Mouse (Mus musculus) hindbrain, postnatal 0 days (tissue): Measurements from ENCODE around the gene Nus1. TPM values are rescaled to one million over a fixed set of nuclear protein-coding genes. Genes with fewer than 3 reads are reported as not detected.

ENCODE experiments used
- ATAC-seq: fragments of 200-750 bp; cut with Nextera tagmentation; 2 replicates; pipeline ENCODE4 v1.8.0; 2017; ENCODE audit warnings: mild to moderate bottlenecking, moderate TSS enrichment, moderate library complexity
- DNase-seq: peaks from one replicate; pipeline ENCODE4 v3.0.0-alpha.2; 2015; ENCODE audit warnings: low spot score
- H3K27ac ChIP-seq: fragments of 300-500 bp; sonication (generic); 2 replicates; pipeline ENCODE4 v1.5.1; 2014; ENCODE audit warnings: mild to moderate bottlenecking
- H3K27me3 ChIP-seq: fragments of 300-500 bp; sonication (generic); 2 replicates; pipeline ENCODE4 v1.6.1; 2014; ENCODE audit warnings: low read length, mixed read lengths; ENCODE audit not compliant: insufficient read depth
- H3K36me3 ChIP-seq: fragments of 300-500 bp; sonication (generic); 2 replicates; pipeline ENCODE4 v1.6.1; 2014; ENCODE audit warnings: low read length, mixed read lengths; ENCODE audit not compliant: insufficient read depth
- H3K4me1 ChIP-seq: fragments of 300-500 bp; sonication (generic); 2 replicates; pipeline ENCODE4 v1.6.1; 2014; ENCODE audit warnings: antibody characterized with exemption, low read length, mixed read lengths; ENCODE audit not compliant: insufficient read depth
- H3K4me2 ChIP-seq: fragments of 300-500 bp; sonication (generic); 2 replicates; pipeline ENCODE4 v1.6.1; 2014; ENCODE audit warnings: low read depth, mild to moderate bottlenecking, low read length, moderate library complexity, mixed read lengths
- H3K4me3 ChIP-seq: fragments of 300-500 bp; sonication (generic); 2 replicates; pipeline ENCODE4 v1.5.1; 2014; ENCODE audit warnings: low read length
- H3K9ac ChIP-seq: fragments of 300-500 bp; sonication (generic); replicated peaks from 2 replicates; pipeline ENCODE4 v1.6.1; 2014; ENCODE audit warnings: mild to moderate bottlenecking, low read length, moderate library complexity, mixed read lengths
- H3K9me3 ChIP-seq: fragments of 300-500 bp; sonication (generic); 2 replicates; pipeline ENCODE4 v1.6.1; 2016; ENCODE audit warnings: low read length, mixed read lengths
- CTCF ChIP-seq: IDR thresholded peaks from 2 replicates; pipeline ENCODE4 v1.5.1; 2016; ENCODE audit warnings: antibody characterized with exemption, control low read depth, low read depth
- WGBS: fragments of 180-500 bp; shearing (Covaris S2); extraction: QIAGEN DNeasy Blood & Tissue Kit; methylation state at CpG from one replicate; pipeline ENCODE4 v1.1.7; 2014; 5-methylcytosine and 5-hydroxymethylcytosine counted together
- polyA plus RNA-seq: library from polyadenylated mRNA; unstranded; fragments of >200 nt; fragmentation: Nextera tagmentation; extraction: Ambion mirVana; gene quantifications from 2 replicates; pipeline ENCODE4 v1.2.1, GENCODE M21; 2015
- total RNA-seq: library from RNA; depleted of rRNA; stranded (reverse); fragments of >200 nt; gene quantifications from 2 replicates; pipeline ENCODE4 v1.2.3, GENCODE M21; 2014; rRNA removed

Nus1 gene
- total and polyA plus RNA-seq, 2 experiments from 2014 or later = 16.7 to 20.1 TPM

DNA sequence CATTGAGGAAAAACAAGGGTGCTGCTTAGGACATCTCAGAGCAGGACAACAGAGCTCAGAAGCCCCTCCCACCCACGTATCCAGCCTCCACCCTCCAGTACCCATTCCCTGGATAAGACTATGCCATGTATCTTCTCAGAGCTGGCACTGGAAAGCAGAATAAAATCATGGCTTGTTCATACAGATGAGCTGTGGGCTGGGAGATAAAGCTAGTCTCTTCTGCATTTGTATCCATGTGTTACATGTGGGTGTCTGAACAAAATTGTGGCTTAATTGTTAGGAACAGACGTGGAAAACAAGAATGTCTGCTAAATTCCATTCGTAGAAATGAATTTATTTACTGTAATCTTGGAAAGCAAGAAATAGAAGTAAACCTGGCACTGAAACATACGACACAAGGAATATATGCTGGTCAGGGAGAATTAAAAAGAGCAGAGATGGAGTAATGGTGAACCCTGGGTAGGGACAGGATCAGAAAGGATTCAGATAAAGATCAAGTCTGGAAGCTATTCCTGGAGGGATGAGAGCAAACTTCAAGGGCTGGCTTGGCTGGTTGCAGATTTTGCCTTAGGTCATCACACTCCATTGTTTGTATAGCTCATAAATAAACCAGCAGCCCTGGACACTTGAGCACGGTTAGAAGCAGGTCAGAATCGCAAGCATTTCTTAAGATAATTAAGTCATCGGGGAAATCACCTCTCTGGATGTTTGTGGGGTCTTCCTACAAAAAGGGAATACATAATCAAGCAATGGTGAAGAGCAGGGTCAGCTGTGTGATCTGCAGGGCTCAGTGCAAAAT lies 46.8 kb downstream of the Nus1 start:
- no peak overlapping the region for H3K4me2 ChIP-seq
- H3K4me1 ChIP-seq = no peaks in the 10 kb centered on the region
- no peak for TF ChIP-seq CTCF
- H3K36me3 ChIP-seq = no peaks in the 10 kb centered on the region
- H3K27me3 ChIP-seq = no peaks in the 10 kb centered on the region
- no peaks in the 10 kb centered on the region for H3K9me3 ChIP-seq
- H3K4me3 ChIP-seq = no peak overlapping the region
- ATAC-seq = no peak
- 73% methylated on average over 7 of the region's 7 CpGs for WGBS
- no peak for DNase-seq
- H3K27ac ChIP-seq = no peak overlapping the region
- H3K9ac ChIP-seq = no peak overlapping the region

GRCm38 (mm10) chr10:52471520-52471919 lies 54.2 kb downstream of the Nus1 start:
- no peaks in the 10 kb centered on the region for H3K36me3 ChIP-seq
- H3K27ac ChIP-seq = no peak overlapping the region
- no peak overlapping the region for H3K4me2 ChIP-seq
- H3K9me3 ChIP-seq = no peaks in the 10 kb centered on the region
- H3K4me3 ChIP-seq = no peak overlapping the region
- WGBS = 78% methylated on average over 4 of the region's 4 CpGs
- no peaks in the 10 kb centered on the region for H3K27me3 ChIP-seq
- ATAC-seq = no peak
- H3K9ac ChIP-seq = no peak overlapping the region
- no peak for TF ChIP-seq CTCF
- no peak for DNase-seq
- no peaks in the 10 kb centered on the region for H3K4me1 ChIP-seq

Other genes starting within 250 kb of the Nus1 start
- gene Ros1, start 222.3 kb upstream of the Nus1 start, total RNA-seq = not detected in 2 replicates
- gene Ros1, start 222.3 kb upstream of the Nus1 start, polyA plus RNA-seq = not detected in 2 replicates
- gene Dcbld1, start 183.9 kb upstream of the Nus1 start, total RNA-seq = 12.2 and 14.4 TPM in 2 replicates
- gene Dcbld1, start 183.9 kb upstream of the Nus1 start, polyA plus RNA-seq = 19.1 and 20.2 TPM in 2 replicates
- not detected in 2 replicates for gene Gm26741, start 58.8 kb upstream of the Nus1 start, total RNA-seq
- gene Gm26741, start 58.8 kb upstream of the Nus1 start, polyA plus RNA-seq = not detected in 2 replicates
- 14.8 and 16.4 TPM in 2 replicates for gene Gopc, start 35.4 kb upstream of the Nus1 start, total RNA-seq
- 24.7 and 24.9 TPM in 2 replicates for gene Gopc, start 35.4 kb upstream of the Nus1 start, polyA plus RNA-seq
- gene Nepn, start 28.6 kb upstream of the Nus1 start, total RNA-seq = not detected in 2 replicates
- gene Nepn, start 28.6 kb upstream of the Nus1 start, polyA plus RNA-seq = not detected in 2 replicates